Mouse (Mus musculus) splenic B cell, adult 2 months (primary cell): ENCODE results near the gene Srrt.

ENCODE experiments used
- DNase-seq: peaks from one replicate; pipeline ENCODE4 v3.0.0-alpha.2; 2011; ENCODE audit warnings: low read depth, low spot score
- H3K27me3 ChIP-seq: 2 replicates; pipeline ENCODE4 v1.6.1; 2012; ENCODE audit warnings: mild to moderate bottlenecking, low read length, moderate library complexity, mixed read lengths; ENCODE audit not compliant: control insufficient read depth, poor library complexity, insufficient read depth, severe bottlenecking
- H3K36me3 ChIP-seq: 2 replicates; pipeline ENCODE4 v1.6.1; 2012; ENCODE audit warnings: mild to moderate bottlenecking, low read length, moderate library complexity, mixed read lengths; ENCODE audit not compliant: control insufficient read depth, poor library complexity, insufficient read depth, severe bottlenecking

Gene Srrt

DNA sequence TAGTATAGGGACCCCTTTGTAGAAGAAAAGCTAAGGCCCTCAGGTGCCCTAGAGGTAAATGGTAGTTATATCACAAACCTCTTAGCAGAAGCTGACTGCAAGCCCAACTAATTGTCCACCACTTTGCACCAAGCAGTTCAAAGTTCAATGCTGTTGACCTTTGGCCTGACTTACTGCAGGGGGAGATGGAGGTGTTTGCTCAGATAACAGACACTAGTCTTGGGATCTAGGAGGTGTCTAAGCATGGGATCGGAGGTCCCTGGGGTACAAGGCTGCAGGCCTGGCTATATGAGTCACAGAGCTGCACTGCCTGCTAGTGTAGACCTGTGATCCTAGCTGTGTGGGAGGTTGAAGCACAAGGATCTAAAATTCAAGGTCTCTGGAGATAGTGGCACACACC is 11.1 kb upstream of the Srrt start:
- no peaks in the 10 kb centered on the region for H3K27me3 ChIP-seq
- no peak for DNase-seq
- 0 out of 2 replicates have a peak, but pooled peaks cover 3% of the 10 kb centered on the region for H3K36me3 ChIP-seq

DNA sequence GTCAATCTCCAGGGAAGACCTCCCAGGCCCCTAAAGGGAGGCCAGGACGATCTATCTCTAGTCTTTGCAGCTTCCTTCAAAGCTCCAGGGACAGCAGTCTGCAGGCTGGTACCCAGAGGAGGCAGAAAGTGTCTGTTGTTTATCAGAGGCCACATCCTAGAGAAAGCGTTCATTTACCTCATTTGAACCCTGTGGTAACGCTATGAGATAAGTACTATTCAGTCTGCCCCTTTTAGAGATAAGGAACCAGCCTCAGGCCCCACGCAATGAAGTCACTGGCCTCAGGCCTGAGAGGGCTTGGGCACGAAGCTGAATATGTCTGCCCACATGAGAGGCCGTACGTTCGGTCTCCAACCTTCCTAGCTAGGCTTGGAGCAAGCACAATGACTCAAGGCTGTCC is 9.9 kb upstream of the Srrt start:
- no peak for DNase-seq
- Histone ChIP-seq H3K36me3 (no peaks in the 10 kb centered on the region), H3K27me3 (no peaks in the 10 kb centered on the region)

DNA sequence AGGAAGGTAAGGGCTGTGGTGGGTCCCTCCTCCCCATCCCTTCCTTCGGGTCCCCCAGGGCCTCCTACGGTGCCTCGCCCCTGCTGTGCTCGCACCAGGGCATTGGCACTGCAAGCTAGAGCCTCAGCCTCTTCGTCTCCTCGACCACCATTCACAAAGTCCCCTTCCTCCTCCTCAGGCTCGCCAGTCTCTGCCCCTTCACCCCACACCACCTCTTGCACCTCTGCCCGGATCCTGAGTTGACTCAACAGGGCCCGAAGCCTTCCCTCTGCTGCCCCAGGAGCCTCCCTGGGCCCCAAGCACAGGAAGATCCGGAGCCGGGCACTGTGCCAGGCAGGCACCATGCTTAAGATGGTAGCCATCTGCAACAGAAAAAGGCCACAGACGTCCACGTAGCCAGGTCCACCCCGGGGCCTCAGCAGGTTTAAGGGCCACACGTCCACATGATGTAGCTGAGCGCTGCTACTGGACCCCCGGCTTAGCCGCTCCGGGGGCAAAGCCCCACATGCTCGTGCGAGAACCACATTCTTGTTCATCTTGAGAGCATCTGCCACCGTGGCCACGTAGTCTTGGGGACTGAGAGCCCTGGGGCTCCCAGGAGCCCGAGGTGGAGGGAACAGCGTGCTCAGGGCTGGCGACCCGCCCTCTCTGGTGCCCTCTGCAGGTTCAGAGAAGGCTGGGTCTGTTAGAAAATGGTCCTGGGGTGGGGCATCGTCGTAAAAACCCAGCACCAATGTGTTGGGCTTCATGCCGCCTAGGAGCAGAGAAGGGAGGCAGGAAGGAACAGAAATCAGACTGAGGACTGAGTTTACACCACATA is 7.8 kb upstream of the Srrt start:
- peak; percentile 52 for DNase-seq
- H3K27me3 ChIP-seq: no peaks in the 10 kb centered on the region
- H3K36me3 ChIP-seq: no peaks in the 10 kb centered on the region

DNA sequence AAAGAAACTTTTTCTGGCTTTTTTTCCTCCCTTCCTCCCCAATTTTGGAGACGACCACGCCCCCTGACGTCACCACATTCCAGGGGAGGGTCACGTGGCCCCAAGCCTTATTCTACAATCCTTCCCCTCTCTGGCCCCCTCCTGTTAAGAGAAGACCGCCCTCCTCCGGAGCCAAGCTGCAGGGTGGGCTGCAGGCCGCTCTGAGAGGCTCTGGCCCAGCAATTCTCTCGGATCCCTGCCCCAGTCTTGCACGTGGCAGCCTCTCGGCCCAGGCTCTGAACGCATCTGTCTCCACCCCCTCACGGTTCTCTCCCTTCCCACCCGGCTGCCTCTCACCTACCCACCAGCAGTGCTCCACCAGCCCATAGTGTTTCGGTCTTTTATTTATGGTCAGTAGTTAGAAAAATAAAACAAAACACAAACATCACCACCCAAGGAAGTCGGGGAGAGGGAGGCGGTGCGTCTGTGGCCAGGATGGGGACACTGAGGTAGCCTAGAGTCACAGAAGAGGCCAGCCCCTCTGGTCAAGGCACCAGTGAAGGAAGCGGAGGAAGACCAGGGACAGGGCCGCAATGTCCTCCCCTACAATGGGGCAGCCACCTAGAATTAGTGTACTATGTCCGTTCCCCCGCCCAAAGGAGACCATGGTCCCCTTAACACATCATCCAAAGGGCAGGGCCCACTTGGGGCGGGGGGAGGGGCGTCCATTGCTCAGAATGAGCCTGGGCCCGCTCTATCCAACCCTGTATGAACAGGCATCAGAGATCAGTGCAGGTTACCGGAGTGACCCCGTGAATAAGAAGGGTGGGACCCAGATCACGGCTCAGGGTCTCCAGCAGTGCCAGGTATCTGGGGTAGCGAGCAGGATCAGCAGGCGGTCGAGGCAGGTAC is 7.0 kb upstream of the Srrt start, which contains the start of gene Trip6:
TSS of gene Trip6 (minus strand) at position 212 of the 891 bp plus-strand sequence.
- no peak for DNase-seq
- Histone ChIP-seq H3K36me3 (no peaks in the 10 kb centered on the region; the same call in 1 of the 2 replicates), H3K27me3 (no peaks in the 10 kb centered on the region)

DNA sequence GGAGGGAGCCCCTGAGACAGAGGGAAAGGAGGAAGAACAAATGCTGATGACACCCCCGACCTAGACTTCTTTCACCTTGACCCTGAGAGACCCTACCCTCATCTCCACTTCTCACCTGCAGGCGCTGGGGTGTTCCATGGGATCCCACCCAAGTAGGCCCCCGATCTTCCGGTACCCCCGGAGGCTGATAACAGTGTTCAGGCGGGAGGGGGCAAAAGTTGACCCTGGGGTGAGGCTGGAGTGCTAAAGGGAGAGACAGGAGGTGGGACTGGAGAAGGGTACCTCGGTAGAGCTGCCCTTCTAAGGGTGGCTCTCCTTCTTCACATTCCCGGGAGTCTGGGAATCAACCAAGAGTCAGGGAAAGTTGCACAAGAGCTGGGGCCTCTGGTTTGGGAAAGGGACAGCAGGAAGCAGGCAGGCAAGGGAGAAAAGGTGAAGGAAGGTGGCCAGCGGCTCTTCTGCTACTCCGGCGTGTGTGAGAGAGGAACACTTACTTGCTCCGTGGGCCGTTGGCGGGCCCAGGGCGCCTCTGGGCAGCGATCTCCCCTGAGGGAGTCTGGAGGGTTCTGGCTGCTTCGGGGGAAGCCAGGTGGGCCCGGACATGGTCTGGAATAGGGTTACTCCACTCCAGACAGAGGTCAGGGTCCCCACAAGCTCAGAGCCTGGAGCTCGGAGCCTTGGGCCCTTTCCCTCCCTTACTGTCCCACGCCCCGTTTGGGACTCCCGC is 6.2 kb upstream of the Srrt start:
- no peak for DNase-seq
- H3K27me3 ChIP-seq: no peaks in the 10 kb centered on the region
- no peaks in the 10 kb centered on the region; the same call in 1 of the 2 replicates for H3K36me3 ChIP-seq

DNA sequence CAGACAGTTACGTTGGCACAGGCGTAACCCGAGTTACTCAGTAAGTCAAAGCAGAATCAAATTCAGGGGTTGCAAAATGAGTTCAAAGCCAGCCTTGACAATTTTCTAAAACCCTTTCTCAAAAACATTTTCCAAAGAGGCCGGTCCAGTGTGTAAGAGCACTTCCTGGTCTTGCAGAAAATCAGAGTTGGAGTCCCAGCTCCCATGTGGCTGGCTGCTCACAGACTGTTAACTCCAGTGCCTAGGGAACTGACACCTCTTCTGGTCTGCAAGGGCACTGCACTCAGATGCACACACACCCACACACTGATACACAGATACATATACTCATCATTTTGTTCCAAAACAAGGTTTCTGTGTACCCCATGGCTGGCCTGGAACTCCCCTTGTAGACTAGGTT is 882 bp upstream of the Srrt start:
- Histone ChIP-seq H3K27me3 (no peaks in the 10 kb centered on the region), H3K36me3 (peaks cover 5% of the 10 kb centered on the region)
- no peak for DNase-seq

DNA sequence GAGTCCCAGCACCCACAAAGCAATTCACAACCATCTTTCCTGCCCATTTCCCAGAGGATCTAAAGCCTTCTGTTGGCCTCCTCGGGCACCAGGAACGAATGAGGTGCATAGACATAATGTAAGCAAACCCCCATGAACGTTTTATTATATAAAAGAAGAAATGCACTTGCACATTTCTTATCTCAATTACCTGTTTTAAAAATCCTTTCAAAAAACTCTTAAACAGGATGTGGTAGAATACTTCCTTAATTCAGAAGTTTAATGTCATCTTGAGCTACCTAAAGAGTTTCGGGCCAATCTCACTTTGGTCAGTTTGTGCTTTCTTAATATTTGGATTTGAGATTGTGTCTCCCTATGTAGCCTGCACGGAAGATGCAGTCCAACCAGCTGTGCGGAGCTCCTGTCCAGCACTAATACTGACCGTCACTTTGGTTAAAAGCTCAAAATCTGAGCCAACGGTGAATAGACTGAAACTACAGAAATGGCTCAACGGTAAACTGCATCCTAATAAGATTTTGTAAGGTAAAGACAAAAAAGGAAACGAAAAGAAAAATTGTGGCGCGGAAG is 952 bp downstream of the Srrt start:
- DNase-seq: peak; percentile 35
- no peaks in the 10 kb centered on the region for H3K27me3 ChIP-seq
- peaks cover 10% of the 10 kb centered on the region for H3K36me3 ChIP-seq

DNA sequence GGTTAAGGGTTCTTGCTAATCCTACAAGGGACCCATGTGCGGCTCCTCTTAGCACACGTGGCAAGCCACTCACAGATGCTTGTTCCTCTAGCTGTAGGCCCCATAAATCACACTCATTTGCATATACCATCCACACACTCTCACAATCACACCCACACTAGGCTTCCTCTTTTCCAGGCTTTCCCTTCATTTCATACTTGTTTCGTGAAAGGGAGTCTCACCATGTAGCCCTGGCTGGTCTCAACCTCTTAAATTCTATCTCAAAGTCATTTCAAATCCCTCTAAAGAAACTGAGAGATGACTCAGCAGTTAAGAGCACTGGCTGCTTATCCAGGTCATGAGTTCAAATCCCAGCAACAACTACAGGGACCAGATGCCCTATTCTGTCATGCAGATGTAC is 1.7 kb downstream of the Srrt start:
- Histone ChIP-seq H3K36me3 (peaks cover 13% of the 10 kb centered on the region), H3K27me3 (no peaks in the 10 kb centered on the region)
- DNase-seq: peak; percentile 43

DNA sequence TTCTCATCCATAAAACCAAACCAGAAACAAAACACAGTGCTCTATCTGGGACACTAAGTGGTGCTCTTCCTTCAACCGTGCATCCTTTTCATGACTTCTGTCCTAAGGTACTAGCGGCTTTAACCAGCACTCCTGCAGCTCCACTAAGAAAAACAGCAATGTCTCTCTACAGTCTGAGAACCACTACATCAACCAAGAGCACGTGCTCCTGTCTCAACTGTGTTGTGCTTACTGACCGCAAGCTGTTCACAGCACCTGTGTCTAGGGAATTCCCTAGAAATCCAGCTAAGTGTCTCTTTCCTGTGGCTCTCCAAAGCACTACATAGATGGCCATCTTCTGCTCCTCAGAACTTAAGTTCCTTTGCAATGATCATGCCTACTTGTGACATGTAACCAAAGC is 2.7 kb downstream of the Srrt start:
- no peak for DNase-seq
- H3K27me3 ChIP-seq: no peaks in the 10 kb centered on the region
- H3K36me3 ChIP-seq: peaks cover 18% of the 10 kb centered on the region

DNA sequence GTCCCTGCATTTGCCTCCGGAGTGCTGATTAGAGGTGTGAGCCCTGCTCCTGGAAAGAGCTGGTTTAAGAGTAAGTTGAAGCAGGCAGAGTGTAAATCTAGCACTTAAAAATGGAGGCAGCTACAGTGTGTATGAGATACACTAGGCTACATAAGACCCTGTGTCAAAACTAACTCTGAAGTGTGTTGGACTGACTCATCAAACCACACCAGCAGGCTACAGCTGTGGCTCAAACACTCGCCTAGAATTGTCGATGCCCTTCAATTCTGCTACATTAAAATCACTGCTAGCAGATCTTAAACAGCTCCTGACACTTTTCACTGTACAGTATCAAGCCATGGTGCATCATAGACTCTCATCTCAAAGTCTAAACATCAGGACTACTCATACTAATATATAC is 3.3 kb downstream of the Srrt start:
- peaks cover 20% of the 10 kb centered on the region for H3K36me3 ChIP-seq
- H3K27me3 ChIP-seq: no peaks in the 10 kb centered on the region
- no peak for DNase-seq

DNA sequence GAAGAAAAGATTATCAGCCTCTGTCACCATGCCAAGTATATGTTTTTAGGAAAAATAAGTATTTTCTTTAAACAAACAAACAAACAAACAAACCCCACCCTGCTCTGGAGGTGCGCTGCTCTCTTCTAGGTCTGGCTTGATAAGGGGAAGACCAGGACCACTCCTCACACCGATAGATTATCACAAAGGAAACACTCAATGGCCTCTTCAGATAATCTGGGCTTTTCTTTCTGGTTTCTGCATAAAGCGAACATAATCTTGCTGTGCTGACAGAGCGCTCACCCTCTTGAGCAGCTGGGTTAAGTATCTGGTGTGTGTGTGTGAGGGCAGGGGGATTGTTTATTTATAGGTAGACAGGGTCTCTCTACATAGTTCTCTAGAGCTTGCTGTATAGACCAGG is 3.9 kb downstream of the Srrt start:
- Histone ChIP-seq H3K27me3 (no peaks in the 10 kb centered on the region), H3K36me3 (peaks cover 23% of the 10 kb centered on the region)
- no peak for DNase-seq

DNA sequence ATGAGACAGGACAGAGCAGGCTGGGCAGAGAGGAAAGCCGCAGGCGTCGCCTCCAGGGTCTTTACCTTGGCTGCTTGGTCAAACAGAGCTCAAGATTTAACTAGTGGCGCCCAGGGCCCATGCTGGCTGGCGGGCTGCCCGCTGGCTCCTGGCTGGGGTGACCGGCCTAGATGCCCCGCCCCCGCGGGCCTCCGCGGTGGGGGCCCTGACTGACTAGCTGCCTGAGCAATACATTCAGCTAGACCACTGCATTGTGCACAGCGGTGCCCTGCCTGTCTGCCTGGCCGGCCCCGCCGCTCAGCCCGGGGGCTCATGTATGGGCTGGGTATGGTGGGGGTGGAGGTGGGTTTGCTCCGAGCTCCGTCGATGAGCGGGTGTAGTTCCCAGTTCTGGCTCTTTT is 6.2 kb downstream of the Srrt start:
- Histone ChIP-seq H3K27me3 (no peaks in the 10 kb centered on the region), H3K36me3 (peaks cover 29% of the 10 kb centered on the region)
- DNase-seq: no peak

DNA sequence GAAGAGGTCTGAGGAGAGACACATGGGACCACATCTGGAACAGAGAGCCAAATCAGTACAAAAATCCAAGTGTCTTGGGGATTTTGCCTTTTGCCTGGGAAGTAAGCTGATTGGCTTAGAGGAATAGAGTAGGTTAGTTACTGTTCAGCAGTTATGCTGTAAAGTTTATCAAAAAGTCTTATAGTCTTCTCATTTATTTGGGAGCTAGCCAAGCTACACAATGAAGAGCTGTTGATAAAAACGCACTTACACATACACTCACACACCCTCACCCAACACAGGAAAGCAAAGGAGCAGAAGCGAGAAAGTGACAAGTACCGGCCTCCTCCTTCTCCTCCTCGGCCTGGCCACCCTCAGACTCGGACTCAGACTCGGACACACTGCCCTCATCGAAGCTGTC is 8.2 kb downstream of the Srrt start:
- no peak for DNase-seq
- Histone ChIP-seq H3K36me3 (peaks cover 32% of the 10 kb centered on the region), H3K27me3 (no peaks in the 10 kb centered on the region)

DNA sequence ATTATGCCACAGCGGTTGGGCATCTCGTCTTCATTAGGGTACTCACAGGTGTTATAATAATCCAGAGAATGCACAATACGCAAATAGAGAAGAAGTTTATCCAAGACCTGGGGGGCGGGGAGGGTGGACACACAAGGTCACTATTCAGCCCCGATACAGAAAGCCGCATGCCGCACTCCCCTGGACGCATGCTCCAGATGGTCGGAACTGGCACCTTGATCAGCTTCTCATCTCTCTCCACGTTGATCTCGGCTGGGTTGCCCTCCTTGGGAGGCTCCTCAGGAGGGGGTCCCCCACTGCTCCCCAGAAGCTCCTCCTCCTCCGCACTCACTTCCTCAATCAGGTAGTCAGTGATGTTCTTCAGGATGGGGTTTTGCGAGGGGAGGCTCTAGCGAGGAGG is 10.3 kb downstream of the Srrt start:
- DNase-seq: no peak
- peaks cover 24% of the 10 kb centered on the region for H3K36me3 ChIP-seq
- no peaks in the 10 kb centered on the region for H3K27me3 ChIP-seq
